Mouse (Mus musculus) kidney, postnatal 36 days (tissue): ENCODE measurements around the gene Dbnl.
A peak's percentile ranks its signal among the peaks of the same experiment; 100 is the strongest.

ENCODE experiments used
- DNase-seq, 2 experiments: peaks; one replicate each; pipeline ENCODE4 v3.0.0; 2021 to 2022; ENCODE audit warnings: mixed read lengths in 2 of 2

The Dbnl gene

GRCm38 (mm10) chr11:5788056-5789014, at the start of gene Dbnl:
Dbnl (plus strand) TSS chr11:5788488.
- DNase-seq, result peak; percentile 97 to 99

- peak in 1 of 2 experiments; percentile 22 for DNase-seq
Measured at GRCm38 (mm10) chr11:5738888-5739632, 49.2 kb upstream of the Dbnl start.

- peak; percentile 72 to 85 for DNase-seq
Measured at GRCm38 (mm10) chr11:5739846-5740245, 48.4 kb upstream of the Dbnl start.

- DNase-seq, result peak; percentile 13 to 51
Measured at GRCm38 (mm10) chr11:5740599-5740964, 47.7 kb upstream of the Dbnl start.

- DNase-seq, result peak; percentile 86 to 91
Measured at GRCm38 (mm10) chr11:5740965-5741627, 47.2 kb upstream of the Dbnl start.

GRCm38 (mm10) chr11:5742106-5742505, 46.2 kb upstream of the Dbnl start:
- DNase-seq, result peak; percentile 33 to 66

GRCm38 (mm10) chr11:5744951-5745350, 43.3 kb upstream of the Dbnl start:
- DNase-seq, result no peak

GRCm38 (mm10) chr11:5753755-5754154, 34.5 kb upstream of the Dbnl start:
- no peak for DNase-seq

- peak; percentile 93 to 96 for DNase-seq
Measured at GRCm38 (mm10) chr11:5761820-5762632, 26.3 kb upstream of the Dbnl start, which contains the start of gene Urgcp. Urgcp (minus strand) TSS chr11:5762376.

GRCm38 (mm10) chr11:5762633-5762982, 25.7 kb upstream of the Dbnl start:
- no peak for DNase-seq

GRCm38 (mm10) chr11:5766019-5766418, 22.3 kb upstream of the Dbnl start:
- DNase-seq, result no peak

- DNase-seq, result peak in 1 of 2 experiments; percentile 53
Measured at GRCm38 (mm10) chr11:5778481-5778880, 9.8 kb upstream of the Dbnl start.

- DNase-seq, result no peak
Measured at GRCm38 (mm10) chr11:5780035-5780499, 8.2 kb upstream of the Dbnl start.

GRCm38 (mm10) chr11:5782199-5782944, 5.9 kb upstream of the Dbnl start:
- DNase-seq, result peak; percentile 35 to 41

- no peak for DNase-seq
Measured at GRCm38 (mm10) chr11:5785732-5786131, 2.6 kb upstream of the Dbnl start.

- no peak for DNase-seq
Measured at GRCm38 (mm10) chr11:5787671-5788055, 625 bp upstream of the Dbnl start.

- DNase-seq, result no peak
Measured at GRCm38 (mm10) chr11:5789071-5789753, 924 bp downstream of the Dbnl start.

GRCm38 (mm10) chr11:5789754-5790333, 1.6 kb downstream of the Dbnl start:
- DNase-seq, result no peak

- DNase-seq, result no peak
Measured at GRCm38 (mm10) chr11:5790431-5790830, 2.1 kb downstream of the Dbnl start.

GRCm38 (mm10) chr11:5795290-5795689, 7.0 kb downstream of the Dbnl start:
- DNase-seq, result no peak
